Mouse (Mus musculus) cerebellum, adult 11-12 months (tissue): ENCODE results near the gene Gnl1.
A peak's percentile ranks its signal among the peaks of the same experiment; 100 is the strongest.
"Not testable (repeated sequence)": the region's sequence is repeated elsewhere in the genome, so short reads cannot be mapped to it uniquely, and the experiment has no call there.

ENCODE experiments used
- DNase-seq: peaks from one replicate; pipeline ENCODE4 v3.0.0; 2022

Gene Gnl1

DNA sequence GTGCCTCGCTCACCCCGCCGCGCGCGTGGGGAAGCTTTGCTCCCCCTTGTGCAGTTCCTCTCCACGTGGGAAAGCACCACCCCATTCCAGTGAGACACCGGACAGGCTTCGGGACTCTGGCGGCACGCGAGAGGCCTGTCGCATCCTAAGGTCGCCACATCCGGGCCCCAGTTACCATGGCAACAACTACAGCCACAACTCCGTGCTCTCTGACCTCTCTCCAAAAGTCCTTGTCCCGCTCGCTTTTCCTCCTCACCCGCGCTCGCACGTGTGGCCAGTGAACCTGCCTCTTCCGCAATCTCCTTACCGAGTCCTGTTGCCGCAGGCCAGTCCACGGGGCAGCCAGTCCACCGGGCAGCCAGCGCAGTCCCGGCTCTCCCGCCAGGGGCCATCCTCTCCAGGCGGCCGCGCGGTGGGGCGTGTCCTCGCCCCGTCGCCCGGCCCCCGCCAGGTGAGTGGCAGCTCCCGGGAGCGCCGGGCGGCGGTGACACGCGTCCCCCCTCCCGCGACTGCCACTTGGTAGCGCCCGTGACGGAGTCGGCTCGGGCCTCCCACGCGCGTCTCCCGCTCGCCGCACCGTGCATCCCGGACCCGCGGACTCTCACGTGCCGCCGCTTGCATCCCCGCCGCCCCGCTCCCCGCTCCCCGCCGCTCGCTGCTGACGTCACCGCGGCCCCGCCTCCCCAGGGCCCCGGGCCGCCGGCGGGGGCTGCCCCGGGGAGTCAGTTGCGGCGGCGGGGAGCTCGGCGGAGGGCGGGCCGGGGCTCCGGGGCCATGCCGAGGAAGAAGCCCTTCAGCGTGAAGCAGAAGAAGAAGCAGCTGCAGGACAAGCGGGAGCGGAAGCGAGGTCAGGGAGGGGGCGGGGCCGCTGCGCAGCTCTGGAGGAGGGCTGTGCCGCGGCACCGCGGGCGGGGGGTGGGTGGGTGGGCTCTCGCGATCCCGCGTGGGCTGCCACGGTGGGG is at the start of gene Gnl1, which contains the start of gene Prr3:
Gnl1 (plus strand) TSS at position 451 of the 962 bp plus-strand sequence.
Prr3 (minus strand) TSS at position 836 of the 962 bp plus-strand sequence.
- peak; percentile 93 for DNase-seq

DNA sequence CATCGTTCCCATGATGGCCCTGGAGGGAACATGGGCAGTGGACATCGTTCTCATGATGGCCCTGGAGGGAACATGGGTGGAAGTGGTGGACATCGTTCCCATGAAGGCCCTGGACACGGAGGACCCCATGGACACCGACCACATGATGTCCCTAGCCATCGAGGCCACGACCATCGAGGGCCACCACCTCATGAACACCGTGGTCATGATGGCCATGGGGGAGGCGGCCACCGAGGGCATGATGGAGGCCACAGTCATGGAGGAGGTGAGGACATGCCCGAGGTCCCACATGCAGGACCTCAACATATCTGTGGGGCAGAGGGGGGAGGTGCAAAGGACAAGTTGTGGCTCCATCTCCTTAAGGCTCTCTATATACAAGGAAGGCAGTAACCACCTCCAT is 49.0 kb upstream of the Gnl1 start:
- DNase-seq = no peak

DNA sequence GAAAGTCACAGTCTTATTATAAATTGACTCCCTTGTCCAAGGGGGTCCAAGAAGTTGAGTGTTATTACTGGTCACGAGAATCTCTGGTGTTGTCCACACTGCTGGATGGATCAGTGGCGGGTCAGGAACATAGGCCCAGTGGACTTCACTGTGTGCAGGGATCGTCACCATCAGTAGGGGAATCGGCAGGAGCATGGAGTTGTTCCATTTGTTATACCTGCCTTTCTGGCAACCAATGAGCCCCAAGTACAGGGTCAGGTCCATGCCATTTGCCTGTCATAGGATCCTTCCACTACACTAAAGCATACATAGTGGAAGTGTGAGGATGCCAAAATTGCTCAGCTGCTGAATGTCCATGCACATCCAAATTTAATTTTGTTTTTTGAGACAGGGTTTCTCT is 47.0 kb upstream of the Gnl1 start:
- no peak for DNase-seq

DNA sequence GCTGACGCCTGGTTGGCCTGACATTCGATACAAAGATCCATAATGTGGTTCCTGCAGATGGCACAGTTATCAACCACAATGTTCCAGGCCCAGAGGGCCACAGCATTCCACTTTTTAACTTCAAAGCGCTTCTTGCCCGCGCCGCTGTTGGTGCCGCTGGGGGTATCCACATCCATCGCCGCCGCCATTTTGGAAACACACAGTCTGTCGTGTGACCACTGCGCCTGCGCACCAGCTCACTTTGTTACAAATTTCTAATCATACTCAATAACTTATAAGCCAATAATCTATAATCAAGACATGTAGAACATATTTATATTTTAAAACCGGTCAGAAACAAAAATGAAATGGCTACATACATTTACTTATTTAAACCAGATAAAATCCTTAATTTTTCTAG is 43.9 kb upstream of the Gnl1 start:
- not testable (repeated sequence) for DNase-seq

DNA sequence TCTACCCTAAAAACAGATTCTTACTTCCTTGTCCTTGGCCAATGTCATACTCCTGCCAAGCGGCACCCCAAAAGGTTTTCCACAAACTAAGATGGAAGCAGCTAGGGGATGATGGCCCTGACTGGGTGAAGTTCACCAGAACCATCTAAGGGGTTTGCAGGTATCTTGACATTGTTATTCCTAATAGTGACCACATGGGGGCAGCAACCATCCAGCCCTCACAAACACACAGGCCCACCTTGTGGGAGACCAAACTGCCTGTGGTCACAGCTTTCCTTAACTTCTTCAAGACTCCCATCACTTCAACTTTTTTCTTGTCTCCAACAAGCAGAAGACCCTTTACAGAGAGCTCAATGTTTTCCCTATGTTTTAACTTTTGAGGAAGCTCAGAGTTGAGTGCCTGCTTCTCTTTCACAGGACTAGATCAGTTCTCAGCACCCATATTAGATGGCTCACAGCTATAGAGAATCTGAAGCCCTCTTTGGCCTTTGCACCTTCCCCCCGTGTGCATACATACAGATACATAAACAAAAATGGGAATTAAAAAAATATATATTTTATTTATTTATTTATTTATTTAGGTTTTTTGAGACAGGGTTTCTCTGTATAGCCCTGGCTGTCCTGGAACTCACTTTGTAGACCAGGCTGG is 41.8 kb upstream of the Gnl1 start:
- DNase-seq = no peak

DNA sequence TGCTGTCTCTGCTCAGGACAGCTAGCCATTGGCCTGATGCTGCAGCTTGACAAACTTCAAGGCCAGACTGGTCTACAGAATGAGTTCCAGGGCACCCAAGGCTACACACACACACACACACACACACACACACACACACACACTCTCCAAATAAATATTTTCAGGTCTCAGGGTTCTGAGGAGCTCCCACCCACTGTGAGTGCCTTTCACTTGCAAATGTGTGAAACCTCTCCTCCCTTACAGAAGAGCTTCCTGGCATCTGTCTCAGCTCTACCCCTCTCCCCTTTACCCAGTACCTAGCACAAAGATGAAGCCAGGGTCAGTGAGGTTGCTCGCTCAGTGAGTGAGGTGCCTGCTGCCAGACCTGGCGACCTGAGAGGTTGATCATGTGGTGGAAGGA is 40.5 kb upstream of the Gnl1 start:
- DNase-seq = no peak

DNA sequence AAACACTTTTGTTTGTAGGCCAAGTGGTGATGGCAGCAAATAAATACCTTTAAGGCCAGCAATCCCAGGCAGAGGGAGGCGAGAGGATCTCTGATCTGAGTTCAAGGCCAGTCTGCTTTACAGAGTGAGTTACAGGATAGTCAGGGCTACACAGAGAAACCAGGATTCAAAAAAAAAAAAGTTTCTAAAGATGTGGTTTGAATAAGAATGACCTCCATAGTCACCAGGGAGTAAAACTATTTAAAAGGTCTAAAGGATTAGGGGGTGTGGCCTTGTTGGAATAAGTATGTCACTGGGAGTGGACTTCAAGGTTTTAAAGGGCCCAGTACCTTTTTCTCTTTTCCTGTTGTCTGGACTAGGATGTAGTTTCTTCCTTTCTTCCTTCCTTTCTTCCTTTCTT is 39.7 kb upstream of the Gnl1 start:
- DNase-seq = no peak

DNA sequence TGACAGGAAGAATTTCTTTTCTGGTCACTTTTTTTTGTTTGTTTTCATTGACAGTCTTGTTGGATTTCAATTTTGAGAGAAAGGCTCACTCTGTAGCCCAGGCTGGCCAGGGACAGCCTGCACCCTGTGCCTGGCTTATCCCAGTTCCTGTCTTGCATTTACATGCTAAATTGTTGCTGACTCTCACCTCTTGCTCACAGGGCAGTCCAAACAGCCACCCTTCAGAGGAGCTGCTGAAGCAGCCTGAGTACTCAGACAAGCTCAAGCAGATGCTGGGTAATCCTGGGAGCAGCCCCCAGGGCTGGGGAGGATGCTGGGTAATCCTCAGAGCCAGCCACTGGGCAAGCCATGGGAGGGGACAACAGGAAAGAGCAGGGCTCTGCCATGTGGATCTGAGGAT is 28.7 kb upstream of the Gnl1 start:
- not testable (repeated sequence) for DNase-seq

DNA sequence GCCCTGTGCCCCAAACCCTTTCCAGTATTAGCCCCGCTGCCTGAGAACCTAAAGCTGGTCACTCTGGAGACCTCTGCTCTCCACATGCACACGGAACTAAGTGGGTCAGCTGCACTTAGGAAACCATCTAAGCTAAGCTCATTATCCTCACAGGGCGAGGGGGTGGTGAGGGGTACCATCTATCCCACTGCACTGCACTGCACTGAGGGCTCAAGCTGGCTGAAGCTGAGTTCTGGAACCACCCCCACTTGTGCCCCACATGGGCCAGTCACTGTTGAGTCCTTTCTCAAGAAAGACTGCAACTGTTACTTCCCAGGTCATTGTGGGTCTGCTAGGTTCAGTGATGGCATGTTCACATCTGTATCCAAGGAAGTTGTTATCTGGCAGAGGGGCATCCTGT is 27.1 kb upstream of the Gnl1 start:
- not testable (repeated sequence) for DNase-seq

DNA sequence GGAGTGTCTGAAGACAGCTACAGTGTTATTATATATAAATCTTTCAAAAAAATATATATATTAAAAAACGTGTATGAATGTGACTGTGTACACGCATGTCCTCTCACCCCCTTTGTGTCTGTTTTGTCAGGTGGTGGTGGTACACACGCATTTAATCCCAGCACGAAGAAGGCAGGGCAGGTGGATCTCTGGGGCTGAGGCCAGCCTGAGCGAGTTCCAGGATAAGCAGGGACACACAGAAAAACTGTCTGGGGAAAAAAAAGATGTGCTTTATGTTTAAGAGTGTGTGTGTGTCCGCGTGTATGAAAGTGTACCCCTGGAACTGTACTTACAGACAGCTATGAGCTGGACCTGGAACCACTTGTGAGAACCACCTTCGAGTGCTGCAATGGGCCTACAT is 25.0 kb upstream of the Gnl1 start:
- DNase-seq = no peak

DNA sequence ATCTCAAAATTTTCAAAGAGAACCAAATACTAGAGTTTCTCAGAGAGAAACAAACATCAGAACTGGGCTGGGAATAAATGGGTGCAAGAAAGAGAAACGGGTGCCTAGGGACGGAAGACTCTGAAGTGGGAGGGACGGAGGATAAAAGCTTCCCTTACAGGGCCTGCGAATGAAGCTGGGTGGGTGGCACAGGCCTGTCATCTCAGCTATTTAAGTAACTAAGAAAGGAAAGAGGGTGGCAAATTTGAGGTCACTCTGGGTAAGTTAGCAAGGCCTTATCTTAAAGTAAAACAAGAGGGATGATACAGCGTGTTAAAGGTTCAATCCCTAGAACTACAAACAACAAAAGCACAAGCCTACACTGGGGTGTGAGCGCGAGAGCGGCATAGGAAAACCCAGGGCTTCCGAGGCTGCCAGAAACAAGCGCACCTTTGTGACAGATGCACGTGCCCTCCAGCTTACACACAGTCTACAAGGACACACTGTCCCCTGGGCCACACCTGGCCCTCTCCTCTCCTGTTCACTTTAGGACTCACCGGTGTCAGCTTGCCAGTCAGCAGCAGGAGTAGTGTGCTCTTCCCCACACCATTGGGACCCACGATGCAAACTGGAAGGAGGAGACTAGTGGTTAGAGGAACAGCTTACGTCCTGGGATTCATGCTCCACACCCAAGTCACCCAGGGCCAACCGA is 21.0 kb upstream of the Gnl1 start:
- DNase-seq = no peak

DNA sequence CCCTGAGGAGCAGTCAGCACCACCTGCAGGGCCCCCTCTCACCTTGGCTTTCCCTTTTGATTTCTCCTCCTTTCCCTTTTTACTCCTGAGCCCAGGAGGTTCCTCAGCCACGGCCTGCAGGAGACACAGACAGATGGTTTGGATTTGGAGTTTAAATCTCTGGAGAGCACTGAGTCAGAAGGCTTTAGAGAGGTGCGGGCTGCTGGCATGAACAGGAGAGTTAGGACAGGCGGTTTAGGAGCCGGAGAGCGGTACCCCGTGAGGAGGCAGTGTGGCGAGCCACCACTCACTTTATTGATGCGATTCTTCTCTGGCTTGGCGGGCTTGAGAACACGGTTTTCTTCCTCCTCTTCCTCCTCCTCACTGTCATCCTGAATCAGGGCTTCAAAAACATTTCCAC is 16.4 kb upstream of the Gnl1 start:
- DNase-seq = no peak

DNA sequence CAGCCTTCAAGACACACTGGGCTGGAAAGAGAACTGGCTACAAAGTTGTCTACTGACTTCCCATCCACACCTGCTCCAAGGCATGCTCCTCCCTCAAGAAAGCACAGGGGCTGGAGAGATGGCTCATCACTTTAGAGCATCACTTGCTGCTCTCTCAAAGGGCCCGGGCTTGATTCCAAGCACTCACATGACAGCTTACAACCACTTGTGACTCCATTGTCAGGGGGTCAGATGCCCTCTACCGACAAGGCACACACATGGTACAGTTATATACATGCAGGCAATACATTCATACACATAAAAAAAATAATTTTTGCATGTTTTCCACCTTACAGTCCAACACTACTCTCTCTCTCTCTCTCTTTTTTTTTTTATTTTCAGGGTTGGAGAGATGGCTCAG is 12.0 kb upstream of the Gnl1 start:
- DNase-seq = peak; percentile 38

DNA sequence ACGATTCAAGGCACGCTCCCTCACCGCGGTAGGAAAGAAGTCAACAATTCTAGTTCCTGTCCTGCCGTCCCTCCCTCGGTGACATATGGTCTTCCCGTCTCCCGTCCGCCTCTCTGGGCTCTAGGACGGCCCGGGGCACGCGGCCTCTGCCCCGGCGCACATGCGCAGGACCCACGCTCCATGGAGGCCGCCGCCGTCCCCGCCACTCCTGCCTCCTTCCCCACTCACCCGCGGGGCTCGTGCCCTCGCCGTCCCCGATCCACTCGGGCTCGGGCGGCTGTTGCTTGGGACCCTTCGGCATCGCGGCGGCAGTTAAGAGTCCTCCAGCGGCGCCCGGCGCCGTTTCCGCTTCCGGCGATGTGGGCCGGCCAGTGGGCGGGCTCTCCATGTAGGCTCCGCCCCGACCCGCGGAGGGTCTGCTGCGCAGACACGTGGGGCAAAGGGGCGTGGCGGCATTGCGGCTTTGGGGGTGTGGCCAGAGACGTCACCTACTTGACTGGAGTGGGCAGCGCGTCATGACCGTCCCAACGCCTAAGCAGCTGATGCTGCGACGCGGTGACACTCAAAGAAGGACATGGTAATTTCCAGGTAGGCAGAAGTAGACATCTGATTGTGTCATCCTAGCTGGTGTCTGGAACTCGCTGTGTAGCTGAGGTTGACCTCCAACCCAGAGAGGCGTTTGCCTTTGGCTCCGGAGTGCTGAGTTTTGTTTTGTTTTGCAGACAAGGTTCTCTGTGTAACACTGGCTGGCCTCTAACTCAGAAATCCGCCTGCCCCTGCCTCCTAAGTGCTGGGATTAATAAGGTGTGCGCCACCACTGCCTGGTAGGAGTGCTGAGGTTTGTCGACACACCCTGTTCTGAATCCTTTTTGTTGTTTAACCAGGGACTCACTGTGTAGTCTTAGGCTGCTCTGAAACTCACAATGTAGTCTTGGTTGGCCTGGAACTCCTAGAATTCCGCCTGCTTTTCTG is 9.9 kb upstream of the Gnl1 start, which contains the start of gene Abcf1:
Abcf1 (minus strand) TSS at position 344 of the 972 bp plus-strand sequence.
- peak; percentile 98 for DNase-seq

DNA sequence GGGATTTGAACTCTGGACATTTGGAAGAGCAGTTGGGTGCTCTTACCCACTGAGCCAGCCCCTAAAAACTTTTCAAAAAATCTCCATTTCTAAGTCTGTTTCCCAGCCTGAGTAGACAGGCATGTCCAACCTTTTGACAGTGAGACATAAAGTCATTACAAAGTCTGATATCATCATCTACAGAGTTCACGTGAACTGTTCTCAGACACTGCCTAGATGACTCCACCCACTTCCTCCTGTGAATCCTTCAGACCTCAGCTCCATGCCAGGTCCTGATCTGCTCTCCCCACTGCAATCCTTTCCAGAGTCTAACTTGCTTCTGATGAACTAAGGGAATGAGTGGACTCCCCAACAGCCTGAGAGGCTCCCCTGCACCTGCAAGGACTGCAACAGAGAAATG is 7.5 kb upstream of the Gnl1 start:
- DNase-seq = peak; percentile 14

DNA sequence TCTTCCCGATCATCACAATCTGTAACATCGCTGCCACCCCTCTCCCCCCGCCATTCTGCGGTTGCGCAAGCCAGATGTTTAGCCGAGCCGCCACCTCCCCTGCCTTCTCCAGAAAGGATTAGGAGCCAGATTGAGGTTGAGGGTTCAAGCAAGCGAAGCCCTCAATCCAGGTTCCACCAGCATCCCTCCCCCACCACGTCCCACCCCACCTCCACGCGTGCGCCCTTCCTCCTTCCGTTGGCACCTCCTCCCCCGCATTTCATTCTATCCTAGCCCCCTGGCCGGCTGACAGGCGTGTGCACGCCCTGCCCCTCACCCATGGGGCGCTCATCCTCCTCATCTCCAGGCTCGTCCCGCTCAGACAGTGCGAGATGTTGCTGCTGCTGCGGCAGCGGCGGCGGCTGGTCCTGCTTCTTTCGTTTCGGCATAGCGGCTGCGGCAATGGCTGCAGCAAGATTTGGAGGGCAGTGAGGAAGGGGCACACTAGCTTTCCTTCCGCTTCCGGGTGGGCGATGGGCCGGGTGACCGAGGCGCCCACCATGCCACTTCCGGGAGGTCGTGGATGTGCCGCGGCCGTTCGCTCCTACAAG is 745 bp upstream of the Gnl1 start:
- DNase-seq = no peak

DNA sequence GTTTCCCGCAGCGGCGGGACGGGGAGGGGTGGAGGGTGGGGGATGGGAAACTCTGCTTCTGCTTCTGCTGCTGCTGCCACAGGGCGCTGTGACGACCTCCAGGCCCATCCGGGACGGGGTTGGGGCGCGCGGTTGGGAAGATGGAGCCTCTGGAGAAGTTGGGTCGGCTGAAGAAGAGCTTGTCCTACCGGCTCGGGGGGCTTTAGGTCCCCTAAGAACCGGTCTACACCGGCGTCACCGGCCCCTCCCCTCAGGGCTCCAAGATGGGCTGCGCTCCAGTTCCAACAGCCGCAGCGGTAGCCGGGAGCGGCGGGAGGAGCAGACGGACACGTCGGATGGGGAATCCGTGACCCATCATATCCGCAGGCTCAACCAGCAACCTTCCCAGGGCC is 708 bp downstream of the Gnl1 start:
- DNase-seq = peak; percentile 82

DNA sequence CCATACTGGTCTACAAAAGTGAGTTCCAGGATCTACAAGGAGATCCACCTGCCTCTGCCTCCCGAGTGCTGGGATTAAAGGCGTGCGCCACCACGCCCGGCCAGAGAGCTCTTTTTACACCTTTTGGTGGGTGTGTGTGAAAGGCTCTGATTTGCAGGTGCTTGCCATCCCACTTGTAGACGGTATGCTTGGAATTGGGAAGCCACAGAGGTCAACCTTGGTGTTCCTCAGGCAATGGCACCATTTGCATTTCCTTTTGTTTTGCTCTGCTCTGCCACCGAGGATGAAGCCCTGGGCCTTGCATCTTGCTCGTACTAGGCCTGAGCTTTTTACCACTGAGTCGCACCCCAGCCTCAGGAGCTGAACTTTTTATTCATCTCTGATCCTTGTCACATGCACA is 2.1 kb downstream of the Gnl1 start:
- DNase-seq = no peak

DNA sequence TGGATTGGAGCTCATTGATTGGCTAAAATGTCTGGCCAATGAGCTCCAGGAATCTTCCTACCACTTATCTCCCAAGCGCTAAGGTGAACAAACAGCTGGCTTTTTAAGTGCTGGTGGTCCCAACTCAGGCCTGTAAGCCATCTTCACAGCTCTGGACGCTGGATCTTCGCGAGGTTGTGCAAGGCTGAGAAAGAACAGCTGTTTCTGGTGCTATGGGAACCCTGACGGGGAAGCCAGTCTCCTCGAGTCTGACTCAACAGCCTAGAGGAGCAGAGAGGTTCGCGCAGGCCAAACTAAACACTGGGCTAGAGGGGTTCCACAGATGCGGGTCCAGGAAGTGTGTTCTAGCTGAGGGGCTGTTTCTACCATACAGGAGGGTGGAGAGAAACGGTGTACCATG is 12.1 kb downstream of the Gnl1 start:
- DNase-seq = peak; percentile 21

DNA sequence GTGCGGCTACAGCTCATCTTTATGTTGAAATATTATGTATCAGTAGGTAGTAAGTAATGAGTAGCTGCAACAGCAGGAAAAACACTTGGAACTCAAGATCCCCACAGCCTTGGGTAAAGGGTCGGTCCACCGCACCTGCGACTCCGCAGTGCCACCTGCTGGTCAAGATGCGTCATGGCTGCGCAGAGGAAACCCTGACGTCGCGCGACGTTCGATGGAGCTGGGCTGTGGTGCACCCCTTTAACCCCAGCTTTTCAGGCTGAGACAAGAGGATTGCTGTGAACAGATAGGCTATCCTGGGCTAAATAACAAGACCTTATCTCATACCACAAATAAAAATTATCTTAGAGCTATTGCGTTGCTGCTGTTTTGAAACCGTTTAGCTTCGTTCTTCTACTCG is 14.0 kb downstream of the Gnl1 start:
- DNase-seq = peak; percentile 73

DNA sequence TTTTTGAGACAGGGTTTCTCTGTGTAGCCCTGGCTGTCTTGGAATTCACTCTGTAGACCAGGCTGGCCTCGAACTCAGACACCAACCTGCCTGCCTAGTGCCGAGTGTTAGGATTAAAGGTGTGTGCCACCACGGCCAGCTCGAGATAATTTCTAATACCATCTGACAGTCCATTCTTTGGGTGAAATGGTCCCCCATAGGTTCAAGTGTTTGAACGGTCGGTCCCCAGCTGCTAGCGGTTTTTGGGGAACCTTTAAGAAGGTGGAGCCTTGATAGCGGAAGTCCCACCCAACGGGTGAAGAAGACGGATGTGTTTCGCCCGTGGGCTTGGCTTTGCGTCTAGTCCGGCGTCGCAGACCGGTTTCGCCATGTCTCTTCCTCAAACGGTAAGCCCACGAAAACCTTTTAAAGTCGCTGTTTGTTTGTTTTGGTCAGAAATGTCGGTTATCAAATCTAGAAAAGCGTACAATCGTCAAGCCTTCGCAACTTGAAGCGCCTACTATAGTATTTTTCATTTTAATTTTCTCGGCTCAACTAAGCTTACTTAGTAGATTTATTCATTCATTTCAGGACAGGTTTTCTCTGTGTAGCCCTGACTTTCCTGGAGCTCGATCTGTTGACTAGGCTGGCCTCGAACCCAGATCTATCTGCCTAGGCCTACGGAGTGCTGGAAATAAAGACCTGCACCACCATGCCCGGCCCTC is 14.7 kb downstream of the Gnl1 start:
- DNase-seq = peak; percentile 82
